Mouse (Mus musculus) intestine, embryonic 14.5 days (tissue): ENCODE results near the gene Hist1h2br. TPM values are rescaled to one million over a fixed set of nuclear protein-coding genes. Genes with fewer than 3 reads are reported as not detected.
"Not testable (repeated sequence)": the region's sequence is repeated elsewhere in the genome, so short reads cannot be mapped to it uniquely, and the experiment has no call there.

ENCODE experiments used
- ATAC-seq: fragments of 200-750 bp; cut with Nextera tagmentation; replicated peaks from 2 replicates; pipeline ENCODE4 v1.8.0; 2017; ENCODE audit warnings: low read depth, moderate number of reproducible peaks, moderate TSS enrichment, moderate library complexity; ENCODE audit not compliant: low FRiP score, low TSS enrichment
- DNase-seq: peaks from one replicate; pipeline ENCODE4 v3.0.0-alpha.2; 2018; ENCODE audit warnings: low spot score
- H3K27ac ChIP-seq: fragments of 300-500 bp; sonication (generic); 2 replicates; pipeline ENCODE4 v1.5.1; 2014; ENCODE audit warnings: low read depth, mild to moderate bottlenecking, control low read depth
- H3K27me3 ChIP-seq: fragments of 300-500 bp; sonication (generic); replicated peaks from 2 replicates; pipeline ENCODE4 v1.6.1; 2014; ENCODE audit warnings: low read length, control low read depth; ENCODE audit not compliant: control insufficient read depth, insufficient read depth
- H3K36me3 ChIP-seq: fragments of 300-500 bp; sonication (generic); 2 replicates; pipeline ENCODE4 v1.6.1; 2014; ENCODE audit warnings: low read length, control low read depth; ENCODE audit not compliant: control insufficient read depth, insufficient read depth
- H3K4me1 ChIP-seq: fragments of 300-500 bp; sonication (generic); replicated peaks from 2 replicates; pipeline ENCODE4 v1.6.1; 2014; ENCODE audit warnings: low read length, control low read depth, mixed read lengths; ENCODE audit not compliant: control insufficient read depth, insufficient read depth
- H3K4me2 ChIP-seq: fragments of 300-500 bp; sonication (generic); 2 replicates; pipeline ENCODE4 v1.6.1; 2014; ENCODE audit warnings: low read length
- H3K4me3 ChIP-seq: fragments of 300-500 bp; sonication (generic); 2 replicates; pipeline ENCODE4 v1.5.1; 2014; ENCODE audit warnings: low read depth, low read length, control low read depth, mixed read lengths
- H3K9ac ChIP-seq: fragments of 300-500 bp; sonication (generic); 2 replicates; pipeline ENCODE4 v1.6.1; 2014; ENCODE audit warnings: mild to moderate bottlenecking, low read length
- H3K9me3 ChIP-seq: fragments of 300-500 bp; sonication (generic); 2 replicates; pipeline ENCODE4 v1.6.1; 2016; ENCODE audit warnings: low read length, control low read depth; ENCODE audit not compliant: control insufficient read depth
- WGBS: fragments of 180-500 bp; shearing (Covaris S2); extraction: QIAGEN DNeasy Blood & Tissue Kit; methylation state at CpG from one replicate; pipeline ENCODE4 v1.1.7; 2014; 5-methylcytosine and 5-hydroxymethylcytosine counted together
- polyA plus RNA-seq: library from polyadenylated mRNA; unstranded; fragments of >200 nt; fragmentation: Nextera tagmentation; extraction: Ambion mirVana; gene quantifications from 2 replicates; pipeline ENCODE4 v1.2.1, GENCODE M21; 2014

The Hist1h2br gene
- polyA plus RNA-seq, 1 experiment from 2014 or later = 22.1 TPM

GRCm38 (mm10) chr13:21795584-21795983 lies 38.0 kb upstream of the Hist1h2br start:
- ATAC-seq = no peak

DNA sequence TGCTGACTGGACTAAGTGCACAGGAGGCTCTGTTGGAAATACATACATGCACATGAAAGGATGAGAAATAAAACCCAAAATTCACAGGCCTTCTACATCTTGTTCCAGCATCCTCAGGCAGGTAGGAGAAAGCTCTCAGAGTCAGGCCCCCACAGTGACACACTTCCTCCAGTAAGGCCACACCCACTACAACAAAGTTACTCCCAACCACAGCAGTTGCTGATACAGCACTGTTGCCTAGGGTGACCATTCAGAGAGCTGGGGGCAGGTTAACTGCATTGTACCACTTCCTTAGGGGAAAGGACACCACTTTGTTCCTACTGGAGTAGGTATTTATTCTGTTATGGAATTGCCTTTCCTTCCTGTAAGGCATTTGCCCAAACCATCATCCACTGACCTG lies 36.4 kb upstream of the Hist1h2br start:
- not testable (repeated sequence) for H3K4me2 ChIP-seq, H3K9me3 ChIP-seq, H3K4me3 ChIP-seq, H3K27ac ChIP-seq, H3K27me3 ChIP-seq, H3K36me3 ChIP-seq, ATAC-seq, DNase-seq, H3K9ac ChIP-seq, H3K4me1 ChIP-seq

More at GRCm38 (mm10) chr13:21795584-21795983, 38.0 kb upstream of the Hist1h2br start:
- Histone ChIP-seq H3K36me3 (no peaks in the 10 kb centered on the region), H3K27ac (no peak overlapping the region), H3K4me2 (no peak overlapping the region), H3K4me1 (peaks cover 4% of the 10 kb centered on the region; the same call in 1 of the 2 replicates), H3K9ac (no peak overlapping the region), H3K27me3 (no peaks in the 10 kb centered on the region), H3K9me3 (no peaks in the 10 kb centered on the region), H3K4me3 (no peak overlapping the region)
- DNase-seq = no peak
- WGBS = 90% methylated on average over 7 of the region's 7 CpGs

DNA sequence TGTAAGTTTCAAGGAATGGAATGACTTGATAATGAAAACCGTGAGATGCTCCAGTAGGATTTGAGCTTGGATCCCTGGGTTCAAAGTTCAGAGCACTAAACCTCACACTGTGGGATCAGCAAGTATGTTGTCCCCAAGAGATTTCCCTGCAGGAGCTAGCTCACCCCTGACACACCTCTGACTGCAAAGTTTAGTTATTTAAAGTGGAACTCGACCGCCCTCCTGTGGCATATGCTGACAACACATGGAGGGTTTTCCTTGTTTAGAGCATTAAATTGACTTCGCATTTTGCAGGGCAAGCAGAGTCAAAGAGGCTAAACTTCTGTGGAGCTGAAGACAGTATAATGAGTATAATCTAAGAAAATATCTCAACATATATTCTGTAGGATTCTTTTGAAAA lies 30.5 kb upstream of the Hist1h2br start:
- ATAC-seq = peak; percentile 74; the same call in 1 of the 2 replicates
- H3K4me1 ChIP-seq, DNase-seq, H3K4me3 ChIP-seq, H3K36me3 ChIP-seq, H3K9me3 ChIP-seq, H3K27me3 ChIP-seq, H3K27ac ChIP-seq, H3K9ac ChIP-seq, H3K4me2 ChIP-seq: not testable (repeated sequence)
- no CpG with 5 or more reads among the region's 4 CpGs for WGBS

DNA sequence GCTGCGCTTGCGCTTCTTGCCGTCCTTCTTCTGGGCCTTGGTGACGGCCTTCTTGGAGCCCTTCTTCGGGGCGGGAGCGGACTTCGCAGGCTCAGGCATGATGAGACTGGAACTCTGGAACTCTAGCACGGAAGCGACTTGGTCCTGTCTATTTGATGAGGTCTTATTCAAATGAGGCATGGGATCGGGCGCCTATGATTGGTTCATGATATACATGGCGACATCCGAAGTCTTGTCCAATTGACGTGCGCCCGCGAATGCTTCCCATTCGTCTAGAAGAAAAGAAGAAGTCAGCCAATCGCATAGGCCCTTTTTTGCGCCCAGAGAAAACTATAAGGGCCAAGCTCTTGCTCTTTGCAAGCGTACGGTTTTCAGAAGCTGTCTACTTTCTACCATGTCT lies 23.5 kb upstream of the Hist1h2br start, which contains the start of the genes Hist1h2bq and Hist1h2ao:
Hist1h2bq (minus strand) TSS at position 125 of the 400 bp plus-strand sequence.
Hist1h2ao (plus strand) TSS at position 393 of the 400 bp plus-strand sequence.
- not testable (repeated sequence) for H3K4me3 ChIP-seq, H3K9me3 ChIP-seq, DNase-seq, H3K9ac ChIP-seq, H3K27ac ChIP-seq, H3K4me1 ChIP-seq, H3K27me3 ChIP-seq, H3K36me3 ChIP-seq, H3K4me2 ChIP-seq
- no CpG with 5 or more reads among the region's 23 CpGs for WGBS
- ATAC-seq = peak; percentile 93

DNA sequence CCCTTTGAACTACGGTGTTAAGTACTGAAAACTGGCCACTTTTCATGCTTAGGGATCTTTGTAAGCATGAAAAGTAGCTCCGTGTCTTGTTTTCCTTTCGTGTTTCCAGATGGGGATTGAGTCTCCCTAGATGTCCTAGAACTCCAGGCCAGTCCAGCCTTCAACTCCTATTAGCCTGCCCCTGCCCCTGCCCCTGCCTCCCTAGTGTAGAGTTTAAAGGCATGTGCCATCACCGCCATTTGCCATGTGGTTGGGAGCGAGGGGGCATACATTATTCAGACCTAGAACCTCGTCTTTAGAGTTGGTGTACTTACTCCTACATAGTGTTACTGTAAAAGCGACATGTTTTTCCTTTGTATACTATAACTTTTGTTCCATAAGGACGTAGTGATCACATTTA lies 22.5 kb upstream of the Hist1h2br start:
- H3K4me3 ChIP-seq, H3K4me2 ChIP-seq, DNase-seq, H3K36me3 ChIP-seq, H3K4me1 ChIP-seq, H3K27me3 ChIP-seq, H3K9ac ChIP-seq, H3K27ac ChIP-seq, H3K9me3 ChIP-seq: not testable (repeated sequence)
- no CpG with 5 or more reads among the region's 8 CpGs for WGBS
- ATAC-seq = peak; percentile 38

- ATAC-seq = peak; percentile 70
- H3K4me1 ChIP-seq, DNase-seq, H3K27ac ChIP-seq, H3K4me3 ChIP-seq, H3K27me3 ChIP-seq, H3K9ac ChIP-seq, H3K9me3 ChIP-seq, H3K36me3 ChIP-seq: not testable (repeated sequence)
- peak within 1 kb of the TSS; percentile 34; the same call in 1 of the 2 replicates for H3K4me2 ChIP-seq
- no CpG with 5 or more reads among the region's 24 CpGs for WGBS
These were observed 22.0 kb upstream of the Hist1h2br start, which contains the start of gene Hist1h4m for GRCm38 (mm10) chr13:21811539-21811938. TSS of gene Hist1h4m (plus strand) at chr13:21811746.

DNA sequence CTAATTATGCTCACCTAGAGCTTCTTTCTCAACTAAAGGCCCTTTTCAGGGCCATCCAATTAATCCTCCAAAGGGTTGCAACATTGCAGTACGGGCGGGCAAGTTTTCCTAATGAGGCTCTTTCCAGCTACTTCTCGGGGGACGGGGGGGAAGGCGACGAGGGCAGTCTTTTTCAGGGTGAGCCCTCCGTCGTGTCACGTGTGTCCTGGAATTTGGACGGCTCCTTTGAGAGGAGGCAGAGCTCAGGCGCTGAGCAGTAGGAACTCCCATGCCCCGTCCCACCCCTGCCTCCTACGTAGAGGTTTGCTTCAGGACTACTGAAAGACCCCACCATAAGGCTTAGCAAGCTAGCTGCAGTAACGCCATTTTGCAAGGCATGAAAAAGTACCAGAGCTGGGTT lies 21.5 kb upstream of the Hist1h2br start:
- H3K27ac ChIP-seq, H3K9ac ChIP-seq, DNase-seq, H3K9me3 ChIP-seq, H3K36me3 ChIP-seq, H3K4me3 ChIP-seq, H3K4me1 ChIP-seq, H3K27me3 ChIP-seq: not testable (repeated sequence)
- WGBS = 0% methylated on average over 11 of the region's 14 CpGs
- peak; percentile 68 for ATAC-seq
- peak overlapping the region; percentile 34; the same call in 1 of the 2 replicates for H3K4me2 ChIP-seq

- H3K36me3 ChIP-seq, ATAC-seq, H3K27ac ChIP-seq, H3K4me1 ChIP-seq, H3K27me3 ChIP-seq, DNase-seq, H3K4me3 ChIP-seq, H3K9me3 ChIP-seq, H3K9ac ChIP-seq, H3K4me2 ChIP-seq: not testable (repeated sequence)
- 78% methylated on average over 6 of the region's 16 CpGs for WGBS
These were observed 13.3 kb upstream of the Hist1h2br start for GRCm38 (mm10) chr13:21820082-21820890.

GRCm38 (mm10) chr13:21828511-21828910 lies 5.0 kb upstream of the Hist1h2br start:
- no peak overlapping the region for H3K27ac ChIP-seq
- no peak overlapping the region for H3K9ac ChIP-seq
- ATAC-seq = no peak
- H3K4me2 ChIP-seq = no peak overlapping the region
- H3K9me3 ChIP-seq = no peaks in the 10 kb centered on the region
- peak; percentile 39 for DNase-seq
- H3K36me3 ChIP-seq = no peaks in the 10 kb centered on the region
- H3K4me1 ChIP-seq = no peaks in the 10 kb centered on the region
- WGBS = 59% methylated on average over 3 of the region's 3 CpGs
- no peak overlapping the region for H3K4me3 ChIP-seq
- H3K27me3 ChIP-seq = no peaks in the 10 kb centered on the region
